Mouse (Mus musculus) embryonic fibroblast, embryonic 13.5 days (primary cell): ENCODE results near the gene Iqca.

ENCODE experiments used
- CTCF ChIP-seq: IDR thresholded peaks from 2 replicates; pipeline ENCODE4 v1.5.1; 2011; ENCODE audit warnings: mild to moderate bottlenecking, control low read depth, low read length, moderate library complexity, borderline replicate concordance; ENCODE audit not compliant: insufficient read depth
- POLR2A ChIP-seq: IDR thresholded peaks from 2 replicates; pipeline ENCODE4 v1.6.1; 2011; ENCODE audit warnings: low read depth, mild to moderate bottlenecking, control low read depth, low read length, moderate library complexity

DNA sequence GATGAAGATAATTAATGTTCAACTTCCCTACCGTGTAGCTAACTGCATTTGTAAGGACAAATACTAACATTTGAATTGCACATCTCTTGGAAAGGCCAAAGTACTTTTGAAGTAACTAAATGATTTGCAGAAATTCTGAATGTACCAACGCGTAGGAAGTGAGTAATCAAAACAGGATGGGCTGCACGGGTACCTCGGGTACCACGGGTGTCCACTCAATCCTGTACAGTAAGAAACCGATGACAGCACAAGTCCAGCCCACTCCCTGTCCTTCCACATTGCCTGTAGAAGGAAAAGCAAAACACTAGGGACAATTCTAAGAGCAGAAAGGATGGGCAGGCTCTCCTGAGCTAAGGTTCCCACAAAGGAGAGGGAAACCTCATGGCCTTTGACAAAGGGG lies 36.0 kb downstream of the Iqca start:
- TF ChIP-seq CTCF = no peak
- TF ChIP-seq POLR2A = no peak
